Mouse (Mus musculus): ENCODE results near the gene Krtap10-10. TPM values are rescaled to one million over a fixed set of nuclear protein-coding genes. Genes with fewer than 3 reads are reported as not detected.

Gene Krtap10-10
- polyA plus RNA-seq, 1 experiment from 2014 or later, result not detected

GRCm38 (mm10) chr10:77886007-77886747 is 50.4 kb downstream of the Krtap10-10 start:
- Histone ChIP-seq H3K9me3 (replicated peaks; ENCODE audit: control insufficient read depth, low read length) (no peaks in the 10 kb centered on the region), H3K9ac (ENCODE audit: low read length) (no peak overlapping the region), H3K36me3 (ENCODE audit: control insufficient read depth, insufficient read depth, low read length) (no peaks in the 10 kb centered on the region), H3K4me2 (ENCODE audit: low read length) (no peak overlapping the region), H3K27me3 (replicated peaks; ENCODE audit: control insufficient read depth, insufficient read depth, low read length) (no peaks in the 10 kb centered on the region), H3K4me3 (ENCODE audit: low read depth, low read length) (no peak overlapping the region), H3K4me1 (ENCODE audit: control insufficient read depth, insufficient read depth, low read length) (no peaks in the 10 kb centered on the region), H3K27ac (ENCODE audit: low read depth, low read length) (no peak overlapping the region)
- WGBS, result 64% methylated on average over 12 of the region's 12 CpGs
- no peak for DNase-seq (ENCODE audit: low spot score)
- ATAC-seq, result no peak

Other genes with a start within 250 kb of the Krtap10-10 start
- 277 and 308 TPM in 2 replicates for gene Sumo3, start 229.8 kb upstream of the Krtap10-10 start, polyA plus RNA-seq (2014; fragmentation: Nextera tagmentation; extraction: Ambion mirVana)
- gene Gm49325, start 229.8 kb upstream of the Krtap10-10 start, polyA plus RNA-seq (2014; fragmentation: Nextera tagmentation; extraction: Ambion mirVana), result 1.7 and 16.2 TPM in 2 replicates
- 72.6 and 73.6 TPM in 2 replicates for gene Ube2g2, start 213.7 kb upstream of the Krtap10-10 start, polyA plus RNA-seq (2014; fragmentation: Nextera tagmentation; extraction: Ambion mirVana)
- 0.45 and 0.55 TPM in 2 replicates for gene Tspear, start 149.4 kb upstream of the Krtap10-10 start, polyA plus RNA-seq (2014; fragmentation: Nextera tagmentation; extraction: Ambion mirVana)
- not detected in 2 replicates for gene Gm19402, start 145.2 kb upstream of the Krtap10-10 start, polyA plus RNA-seq (2014; fragmentation: Nextera tagmentation; extraction: Ambion mirVana)
- gene Gm9508, start 138.7 kb upstream of the Krtap10-10 start, polyA plus RNA-seq (2014; fragmentation: Nextera tagmentation; extraction: Ambion mirVana), result not detected in 2 replicates
- gene Gm10272, start 129.3 kb upstream of the Krtap10-10 start, polyA plus RNA-seq (2014; fragmentation: Nextera tagmentation; extraction: Ambion mirVana), result not detected in 2 replicates
- not detected in 2 replicates for gene Gm10024, start 124.5 kb upstream of the Krtap10-10 start, polyA plus RNA-seq (2014; fragmentation: Nextera tagmentation; extraction: Ambion mirVana)
- not detected in 2 replicates for gene Gm10142, start 120.1 kb upstream of the Krtap10-10 start, polyA plus RNA-seq (2014; fragmentation: Nextera tagmentation; extraction: Ambion mirVana)
- gene Krtap12-1, start 115.3 kb upstream of the Krtap10-10 start, polyA plus RNA-seq (2014; fragmentation: Nextera tagmentation; extraction: Ambion mirVana), result not detected in 2 replicates
- not detected in 2 replicates for gene Gm10100, start 109.5 kb upstream of the Krtap10-10 start, polyA plus RNA-seq (2014; fragmentation: Nextera tagmentation; extraction: Ambion mirVana)
- not detected in 2 replicates for gene Gm18596, start 93.3 kb upstream of the Krtap10-10 start, polyA plus RNA-seq (2014; fragmentation: Nextera tagmentation; extraction: Ambion mirVana)
- gene Gm9736, start 84.6 kb upstream of the Krtap10-10 start, polyA plus RNA-seq (2014; fragmentation: Nextera tagmentation; extraction: Ambion mirVana), result not detected in 2 replicates
- not detected in 2 replicates for gene Gm3233, start 76.3 kb upstream of the Krtap10-10 start, polyA plus RNA-seq (2014; fragmentation: Nextera tagmentation; extraction: Ambion mirVana)
- gene Gm3238, start 64.6 kb upstream of the Krtap10-10 start, polyA plus RNA-seq (2014; fragmentation: Nextera tagmentation; extraction: Ambion mirVana), result not detected in 2 replicates
- gene Gm7138, start 59.0 kb upstream of the Krtap10-10 start, polyA plus RNA-seq (2014; fragmentation: Nextera tagmentation; extraction: Ambion mirVana), result not detected in 2 replicates
- not detected in 2 replicates for gene Gm3250, start 53.4 kb upstream of the Krtap10-10 start, polyA plus RNA-seq (2014; fragmentation: Nextera tagmentation; extraction: Ambion mirVana)
- gene Gm7137, start 47.7 kb upstream of the Krtap10-10 start, polyA plus RNA-seq (2014; fragmentation: Nextera tagmentation; extraction: Ambion mirVana), result not detected in 2 replicates
- gene Gm9639, start 40.9 kb upstream of the Krtap10-10 start, polyA plus RNA-seq (2014; fragmentation: Nextera tagmentation; extraction: Ambion mirVana), result not detected in 2 replicates
- not detected in 2 replicates for gene Gm19668, start 36.8 kb upstream of the Krtap10-10 start, polyA plus RNA-seq (2014; fragmentation: Nextera tagmentation; extraction: Ambion mirVana)
- not detected in 2 replicates for gene Gm9507, start 24.1 kb upstream of the Krtap10-10 start, polyA plus RNA-seq (2014; fragmentation: Nextera tagmentation; extraction: Ambion mirVana)
- gene Gm2696, start 21.3 kb upstream of the Krtap10-10 start, polyA plus RNA-seq (2014; fragmentation: Nextera tagmentation; extraction: Ambion mirVana), result not detected in 2 replicates
- gene Krtap10-4, start 8.9 kb upstream of the Krtap10-10 start, polyA plus RNA-seq (2014; fragmentation: Nextera tagmentation; extraction: Ambion mirVana), result not detected in 2 replicates
- not detected in 2 replicates for gene Gm36176, start 10.9 kb downstream of the Krtap10-10 start, polyA plus RNA-seq (2014; fragmentation: Nextera tagmentation; extraction: Ambion mirVana)
- not detected in 2 replicates for gene Gm10318, start 16.9 kb downstream of the Krtap10-10 start, polyA plus RNA-seq (2014; fragmentation: Nextera tagmentation; extraction: Ambion mirVana)
- not detected in 2 replicates for gene Gm3285, start 26.0 kb downstream of the Krtap10-10 start, polyA plus RNA-seq (2014; fragmentation: Nextera tagmentation; extraction: Ambion mirVana)
- gene Lrrc3, start 66.6 kb downstream of the Krtap10-10 start, polyA plus RNA-seq (2014; fragmentation: Nextera tagmentation; extraction: Ambion mirVana), result 6.4 and 8.4 TPM in 2 replicates
- 1.4 and 2.8 TPM in 2 replicates for gene Trpm2, start 134.6 kb downstream of the Krtap10-10 start, polyA plus RNA-seq (2014; fragmentation: Nextera tagmentation; extraction: Ambion mirVana)
- gene 1810043G02Rik, start 142.6 kb downstream of the Krtap10-10 start, polyA plus RNA-seq (2014; fragmentation: Nextera tagmentation; extraction: Ambion mirVana), result 31.0 and 35.0 TPM in 2 replicates
- 77.0 and 91.6 TPM in 2 replicates for gene Pfkl, start 174.1 kb downstream of the Krtap10-10 start, polyA plus RNA-seq (2014; fragmentation: Nextera tagmentation; extraction: Ambion mirVana)
- not detected in 2 replicates for gene Dnmt3l, start 206.0 kb downstream of the Krtap10-10 start, polyA plus RNA-seq (2014; fragmentation: Nextera tagmentation; extraction: Ambion mirVana)
- gene Aire, start 207.7 kb downstream of the Krtap10-10 start, polyA plus RNA-seq (2014; fragmentation: Nextera tagmentation; extraction: Ambion mirVana), result 0.07 and 0.14 TPM in 2 replicates
- 0.47 and 0.60 TPM in 2 replicates for gene Icosl, start 233.4 kb downstream of the Krtap10-10 start, polyA plus RNA-seq (2014; fragmentation: Nextera tagmentation; extraction: Ambion mirVana)

All from forebrain, embryonic 14.5 days (tissue).